ENCODE assay signal across 30 mouse cellular contexts in genomic region chr10:43323386-43323785, GRCm38 (mm10).
DNase-seq lines count a peak whose midpoint lies in the region; ATAC-seq and TF ChIP-seq lines count a peak whose summit lies in the region.
"Had no signal": no experiment of that assay in that cellular context is flagged by ENCODE, and none has a peak within 500 bp of the region (broad histone marks: within the 10 kb centered on the region; RNA-seq: fewer than 3 reads in every experiment).

No protein-coding gene starts in this region.

- H3K9ac ChIP-seq in heart, embryonic 13.5 days: no peak overlapping the region; the same call in 1 of the 2 replicates
- H3K9ac ChIP-seq: embryonic facial prominence, embryonic 13.5 days; forebrain, embryonic 15.5 days; hindbrain, embryonic 14.5 days; kidney, embryonic 15.5 days; liver, embryonic 14.5 days had no signal

- no peak for TF ChIP-seq CTCF in layer of hippocampus, adult 2 months (conservative IDR thresholded peaks at IDR 0.05)

- no peak for DNase-seq in heart, adult 18-20 months
- DNase-seq in layer of hippocampus, adult 2 months (ENCODE audit: low spot score in 2 of 2): no peak
- DNase-seq in layer of hippocampus, adult 9-11 months: no peak
- peak; percentile 90 for DNase-seq in retina, postnatal 1 day
- no peak for DNase-seq in ovary, adult 18-20 months (ENCODE audit: low spot score)
- DNase-seq: adrenal gland, postnatal 25 days; cerebellum, adult 11-12 months; cerebellum, adult 9-11 months; gastrocnemius, postnatal 25 days; heart, postnatal 10 days; kidney, adult 18-20 months; kidney, postnatal 25 days; layer of hippocampus, postnatal 36 days; liver; lung, adult 2 months; lung, postnatal 10 days; right cerebral cortex, postnatal 4 days; thymus, adult 2 months; thymus, postnatal 36 days had no signal

- H3K4me3 ChIP-seq in heart, embryonic 13.5 days: no peak overlapping the region
- H3K4me3 ChIP-seq in layer of hippocampus, adult 2 months: no peak overlapping the region
- H3K4me3 ChIP-seq: embryonic facial prominence, embryonic 13.5 days; forebrain, embryonic 10.5 days; forebrain, embryonic 15.5 days; kidney, embryonic 15.5 days had no signal

- no peak for ATAC-seq in heart, embryonic 13.5 days (ENCODE audit: extremely low read depth, insufficient number of reproducible peaks, low FRiP score, low TSS enrichment)
- 0 out of 2 replicates have a peak, but pooled peaks have one; percentile 25 for ATAC-seq in common myeloid progenitor, adult 5-6 weeks (replicated peaks; ENCODE audit: low read depth, poor library complexity, severe bottlenecking)
- ATAC-seq: forebrain, embryonic 15.5 days had no signal

- H3K4me1 ChIP-seq in heart, embryonic 13.5 days: peaks cover 36% of the 10 kb centered on the region

- H3K36me3 ChIP-seq in heart, embryonic 13.5 days: no peaks in the 10 kb centered on the region
- H3K36me3 ChIP-seq: embryonic facial prominence, embryonic 13.5 days; forebrain, embryonic 10.5 days; forebrain, embryonic 15.5 days; kidney, embryonic 15.5 days had no signal

- no peak overlapping the region for H3K4me2 ChIP-seq in heart, embryonic 13.5 days
- H3K4me2 ChIP-seq: embryonic facial prominence, embryonic 13.5 days; forebrain, embryonic 15.5 days; hindbrain, embryonic 14.5 days; kidney, embryonic 15.5 days; midbrain, embryonic 11.5 days had no signal

- H3K27ac ChIP-seq in heart, embryonic 13.5 days (replicated peaks): 0 out of 2 replicates have a peak overlapping the region, but pooled peaks have one; percentile 10
- H3K27ac ChIP-seq in layer of hippocampus, adult 2 months: peak overlapping the region; percentile 80
- H3K27ac ChIP-seq: embryonic facial prominence, embryonic 13.5 days; forebrain, embryonic 15.5 days; kidney, embryonic 15.5 days; liver, embryonic 14.5 days; macrophage; stomach, postnatal 0 days had no signal

- H3K9me3 ChIP-seq in heart, embryonic 13.5 days: no peaks in the 10 kb centered on the region
- H3K9me3 ChIP-seq: embryonic facial prominence, embryonic 13.5 days; forebrain, embryonic 10.5 days; forebrain, embryonic 15.5 days; kidney, embryonic 15.5 days had no signal

- 47% methylated on average over 8 of the region's 8 CpGs for WGBS in heart, embryonic 13.5 days

- H3K27me3 ChIP-seq in heart, embryonic 13.5 days (replicated peaks): no peaks in the 10 kb centered on the region
- H3K27me3 ChIP-seq: embryonic facial prominence, embryonic 13.5 days; forebrain, embryonic 15.5 days; kidney, embryonic 15.5 days had no signal
